Mouse (Mus musculus): Measurements from ENCODE around the gene Pld6. TPM values are rescaled to one million over a fixed set of nuclear protein-coding genes. Genes with fewer than 3 reads are reported as not detected.

The Pld6 gene
- polyA plus RNA-seq, 1 experiment from 2014 or later, result 3.6 TPM

DNA sequence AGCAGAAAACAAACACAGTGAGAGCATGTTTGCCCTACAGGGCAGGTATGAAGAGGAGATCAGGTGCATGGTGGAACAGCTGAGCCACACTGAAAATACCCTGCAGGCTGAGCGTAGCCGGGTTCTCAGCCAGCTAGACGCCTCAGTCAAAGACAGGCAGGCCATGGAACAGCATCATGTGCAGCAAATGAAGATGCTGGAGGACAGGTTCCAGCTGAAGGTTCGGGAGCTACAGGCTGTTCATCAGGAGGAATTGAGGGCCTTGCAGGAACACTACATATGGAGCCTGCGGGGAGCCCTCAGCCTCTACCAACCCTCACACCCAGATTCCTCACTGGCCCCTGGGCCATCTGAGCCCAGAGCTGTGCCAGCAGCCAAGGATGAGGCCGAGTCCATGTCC is 26.6 kb downstream of the Pld6 start:
- H3K9me3 ChIP-seq, result no peaks in the 10 kb centered on the region
- no peak overlapping the region for H3K4me2 ChIP-seq (replicated peaks)
- H3K9ac ChIP-seq (replicated peaks), result no peak overlapping the region
- ATAC-seq (replicated peaks), result no peak
- no peaks in the 10 kb centered on the region for H3K4me1 ChIP-seq
- H3K36me3 ChIP-seq, result peaks cover 91% of the 10 kb centered on the region
- H3K27me3 ChIP-seq, result no peaks in the 10 kb centered on the region
- no peak overlapping the region for H3K27ac ChIP-seq (replicated peaks)
- no peak overlapping the region for H3K4me3 ChIP-seq
- 98% methylated on average over 6 of the region's 6 CpGs for WGBS

DNA sequence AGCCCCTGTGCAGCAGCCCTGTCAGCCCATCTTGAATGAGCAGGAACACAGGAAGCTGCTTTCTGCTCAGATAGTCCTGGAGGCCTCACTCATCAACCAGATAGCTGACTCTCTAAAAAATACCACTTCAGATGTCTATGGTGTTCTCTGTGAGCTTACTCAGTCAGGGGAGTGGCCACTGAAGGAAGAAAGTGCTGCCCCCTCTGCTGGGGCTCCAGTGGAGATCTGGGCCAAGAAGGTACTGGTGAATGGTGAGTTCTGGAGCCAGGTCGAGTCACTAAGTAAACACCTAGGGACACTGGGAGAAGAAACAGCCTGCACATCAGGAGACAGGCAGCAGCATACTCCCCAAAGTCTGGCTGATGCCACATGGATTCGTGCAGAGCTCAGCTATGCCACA is 27.8 kb downstream of the Pld6 start:
- no peak overlapping the region for H3K4me3 ChIP-seq
- H3K27ac ChIP-seq (replicated peaks), result no peak overlapping the region; the same call in 1 of the 2 replicates
- peaks cover 91% of the 10 kb centered on the region for H3K36me3 ChIP-seq
- WGBS, result 92% methylated on average over 2 of the region's 2 CpGs
- no peak for ATAC-seq (replicated peaks)
- no peak overlapping the region for H3K4me2 ChIP-seq (replicated peaks)
- no peaks in the 10 kb centered on the region for H3K9me3 ChIP-seq
- H3K27me3 ChIP-seq, result no peaks in the 10 kb centered on the region
- H3K9ac ChIP-seq (replicated peaks), result no peak overlapping the region
- no peaks in the 10 kb centered on the region for H3K4me1 ChIP-seq

DNA sequence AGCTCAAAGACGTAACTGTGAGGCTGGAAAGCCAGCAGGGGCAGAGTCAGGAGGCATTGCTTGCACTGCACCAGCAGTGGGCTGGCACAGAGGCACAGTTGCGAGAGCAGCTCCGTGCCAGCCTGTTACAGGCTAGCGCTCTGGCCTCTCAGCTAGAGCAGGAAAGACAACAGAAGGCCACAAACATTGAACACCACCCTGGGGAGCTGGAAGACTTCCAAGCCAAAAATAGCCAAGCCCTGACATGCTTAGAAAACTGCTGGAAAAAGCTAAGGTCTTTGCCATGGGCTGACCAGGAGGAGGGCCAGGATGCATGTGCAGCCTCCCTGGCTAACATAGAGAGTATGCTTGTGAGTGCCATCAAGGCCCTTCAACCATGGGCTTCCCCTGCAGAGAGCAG is 28.3 kb downstream of the Pld6 start:
- peaks cover 90% of the 10 kb centered on the region for H3K36me3 ChIP-seq
- 72% methylated on average over 4 of the region's 4 CpGs for WGBS
- H3K9ac ChIP-seq (replicated peaks), result no peak overlapping the region
- H3K27ac ChIP-seq (replicated peaks), result no peak overlapping the region; the same call in 1 of the 2 replicates
- no peaks in the 10 kb centered on the region for H3K9me3 ChIP-seq
- H3K4me3 ChIP-seq, result no peak overlapping the region
- ATAC-seq (replicated peaks), result no peak
- H3K4me1 ChIP-seq, result no peaks in the 10 kb centered on the region
- H3K27me3 ChIP-seq, result no peaks in the 10 kb centered on the region
- no peak overlapping the region for H3K4me2 ChIP-seq (replicated peaks)

DNA sequence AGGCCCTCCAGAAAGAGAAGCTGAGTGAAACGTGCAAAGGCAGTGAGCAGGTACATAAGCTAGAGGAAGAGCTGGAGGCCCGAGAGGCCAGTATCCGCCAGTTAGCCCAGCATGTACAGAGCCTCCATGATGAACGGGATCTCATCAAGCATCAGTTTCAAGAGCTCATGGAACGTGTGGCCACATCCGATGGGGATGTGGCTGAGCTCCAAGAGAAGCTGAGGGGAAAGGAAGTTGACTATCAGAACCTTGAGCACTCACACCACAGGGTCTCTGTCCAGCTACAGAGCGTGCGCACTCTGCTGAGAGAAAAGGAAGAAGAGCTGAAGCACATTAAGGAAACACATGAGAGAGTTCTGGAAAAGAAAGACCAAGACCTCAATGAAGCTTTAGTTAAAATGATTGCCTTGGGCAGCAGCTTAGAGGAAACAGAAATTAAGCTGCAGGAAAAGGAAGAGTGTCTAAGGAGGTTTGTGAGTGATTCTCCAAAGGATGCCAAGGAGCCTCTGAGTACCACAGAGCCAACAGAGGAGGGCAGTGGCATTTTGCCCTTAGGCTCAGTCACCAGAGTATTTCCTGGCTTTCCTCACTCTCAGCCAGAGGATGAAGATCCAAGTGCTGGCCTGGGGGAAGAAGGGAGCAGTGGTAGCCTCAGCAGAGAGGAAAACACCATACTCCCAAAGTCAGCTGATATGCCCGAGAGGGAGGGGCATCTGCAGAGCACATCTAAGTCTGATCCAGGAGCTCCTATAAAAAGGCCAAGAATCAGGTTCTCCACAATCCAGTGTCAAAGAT is 29.1 kb downstream of the Pld6 start:
- Histone ChIP-seq H3K36me3 (peaks cover 91% of the 10 kb centered on the region), H3K9me3 (no peaks in the 10 kb centered on the region), H3K27me3 (no peaks in the 10 kb centered on the region), H3K4me3 (no peak overlapping the region), H3K4me2 (replicated peaks) (no peak overlapping the region), H3K4me1 (no peaks in the 10 kb centered on the region), H3K9ac (replicated peaks) (no peak overlapping the region), H3K27ac (replicated peaks) (no peak overlapping the region; the same call in 1 of the 2 replicates)
- ATAC-seq (replicated peaks), result no peak
- 92% methylated on average over 9 of the region's 9 CpGs for WGBS

DNA sequence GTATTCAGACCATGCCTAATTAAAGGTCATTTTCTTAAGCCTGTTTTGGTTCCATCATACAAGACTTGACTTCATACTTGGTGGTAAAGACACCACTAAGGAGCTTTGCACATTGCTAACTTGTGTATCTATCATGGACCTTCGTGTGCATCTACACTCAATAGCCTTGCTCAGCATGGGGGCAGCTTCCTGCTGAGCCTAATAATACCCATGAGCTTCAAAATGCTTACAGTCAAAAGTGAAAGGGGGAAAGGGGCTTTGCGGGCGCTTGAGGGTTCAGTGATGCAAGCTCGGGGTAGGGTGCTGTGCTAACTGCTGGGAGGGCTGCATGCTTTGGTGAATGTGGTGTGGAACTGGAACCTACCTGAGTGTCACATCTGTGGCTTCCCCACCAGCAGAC is 31.1 kb downstream of the Pld6 start:
- no peak overlapping the region for H3K27ac ChIP-seq (replicated peaks)
- 54% methylated on average over 4 of the region's 4 CpGs for WGBS
- H3K9me3 ChIP-seq, result no peaks in the 10 kb centered on the region
- ATAC-seq (replicated peaks), result no peak
- peaks cover 91% of the 10 kb centered on the region for H3K36me3 ChIP-seq
- H3K27me3 ChIP-seq, result no peaks in the 10 kb centered on the region
- H3K4me2 ChIP-seq (replicated peaks), result no peak overlapping the region
- no peak overlapping the region for H3K4me3 ChIP-seq
- H3K4me1 ChIP-seq, result no peaks in the 10 kb centered on the region
- H3K9ac ChIP-seq (replicated peaks), result no peak overlapping the region

DNA sequence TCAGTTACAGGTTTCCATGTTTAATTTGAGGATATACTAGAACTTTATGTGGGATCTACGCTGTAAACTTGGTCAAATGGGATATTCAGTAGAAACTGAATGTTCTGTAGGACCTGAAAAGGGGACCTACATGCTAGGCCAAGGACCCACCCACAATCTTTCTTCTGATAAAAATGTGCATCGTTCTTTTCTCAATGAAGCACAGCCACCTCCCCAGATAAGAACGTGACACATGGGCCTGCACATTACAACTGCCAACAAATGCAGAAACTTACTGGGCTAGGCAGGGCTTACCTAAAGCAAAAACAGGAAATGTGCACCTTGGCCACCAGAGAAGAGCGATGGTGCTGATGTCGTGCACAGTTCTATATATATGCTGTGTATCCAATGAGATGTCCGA is 32.9 kb downstream of the Pld6 start:
- Histone ChIP-seq H3K9me3 (no peaks in the 10 kb centered on the region), H3K36me3 (peaks cover 86% of the 10 kb centered on the region), H3K27ac (replicated peaks) (no peak overlapping the region), H3K4me2 (replicated peaks) (no peak overlapping the region), H3K9ac (replicated peaks) (no peak overlapping the region), H3K4me3 (no peak overlapping the region), H3K4me1 (no peaks in the 10 kb centered on the region), H3K27me3 (no peaks in the 10 kb centered on the region)
- ATAC-seq (replicated peaks), result no peak
- WGBS, result 95% methylated on average over 6 of the region's 6 CpGs

DNA sequence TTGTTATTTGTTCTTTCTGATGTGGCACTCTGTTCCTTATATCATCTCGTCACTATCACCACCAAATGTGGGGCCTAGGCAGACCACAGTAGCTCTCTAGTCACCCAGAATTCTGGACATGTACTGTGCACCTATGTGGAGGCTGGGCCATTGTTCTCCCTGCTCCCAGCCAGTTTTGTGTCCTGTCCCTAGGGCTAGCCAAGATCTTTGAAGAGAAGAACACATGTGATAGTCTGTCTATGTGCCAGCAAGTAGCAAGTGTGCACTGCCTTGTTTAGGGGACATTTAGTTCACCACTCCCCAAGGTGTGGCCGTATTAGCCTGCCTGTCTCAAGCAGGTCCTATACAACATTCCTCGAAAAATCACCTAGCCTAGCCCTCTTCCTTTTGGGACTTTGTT is 38.4 kb downstream of the Pld6 start:
- H3K9me3 ChIP-seq, result no peaks in the 10 kb centered on the region
- peaks cover 56% of the 10 kb centered on the region for H3K36me3 ChIP-seq
- no peak overlapping the region for H3K4me2 ChIP-seq (replicated peaks)
- WGBS, result 96% methylated on average over 3 of the region's 3 CpGs
- H3K9ac ChIP-seq (replicated peaks), result no peak overlapping the region
- ATAC-seq (replicated peaks), result no peak
- no peaks in the 10 kb centered on the region for H3K27me3 ChIP-seq
- H3K4me1 ChIP-seq, result no peaks in the 10 kb centered on the region
- no peak overlapping the region for H3K4me3 ChIP-seq
- H3K27ac ChIP-seq (replicated peaks), result no peak overlapping the region

DNA sequence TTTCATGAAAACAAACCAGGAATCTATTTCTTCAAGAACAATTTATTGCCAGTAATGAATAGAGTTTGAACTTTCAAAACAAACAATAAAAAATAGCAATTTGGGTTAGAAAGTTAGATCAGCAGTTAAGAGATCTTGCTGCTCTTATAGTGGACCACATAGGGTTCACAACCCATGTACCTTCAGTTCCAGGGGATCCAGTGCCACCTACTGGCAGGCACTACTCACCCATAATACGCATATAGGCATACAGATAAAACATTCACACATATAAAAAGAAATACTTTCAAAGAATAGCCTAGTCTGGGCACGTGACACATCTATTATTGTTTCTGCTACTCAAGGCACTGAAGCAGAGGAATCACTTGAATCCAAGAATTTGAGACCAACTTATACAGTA is 40.8 kb downstream of the Pld6 start:
- Histone ChIP-seq H3K9ac (replicated peaks) (no peak overlapping the region), H3K4me1 (no peaks in the 10 kb centered on the region), H3K9me3 (no peaks in the 10 kb centered on the region), H3K4me3 (no peak overlapping the region), H3K27me3 (no peaks in the 10 kb centered on the region), H3K27ac (replicated peaks) (no peak overlapping the region), H3K36me3 (peaks cover 58% of the 10 kb centered on the region), H3K4me2 (replicated peaks) (no peak overlapping the region)
- no peak for ATAC-seq (replicated peaks)
- 79% methylated on average over 2 of the region's 2 CpGs for WGBS

DNA sequence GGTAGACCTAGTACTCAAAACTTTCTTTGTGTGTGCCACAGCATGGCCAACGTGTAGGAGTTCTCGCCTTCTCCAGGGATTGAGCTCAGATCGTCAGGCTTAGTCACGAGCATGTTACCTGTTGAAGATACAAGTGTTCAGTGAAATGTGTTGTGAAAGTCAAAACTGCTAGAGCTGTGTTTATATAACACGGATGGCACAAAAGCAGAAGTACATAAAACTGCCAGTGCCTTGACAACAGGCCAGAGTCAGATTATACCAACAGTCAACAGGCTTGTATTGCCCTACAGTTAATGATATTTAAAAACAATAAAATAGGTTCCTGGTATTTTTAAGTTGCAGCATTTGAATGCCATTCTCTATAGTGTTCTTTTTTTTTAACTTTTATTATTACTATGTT is 41.6 kb downstream of the Pld6 start:
- H3K27ac ChIP-seq (replicated peaks), result no peak overlapping the region
- H3K4me3 ChIP-seq, result no peak overlapping the region
- H3K27me3 ChIP-seq, result no peaks in the 10 kb centered on the region
- no peaks in the 10 kb centered on the region for H3K4me1 ChIP-seq
- no peak for ATAC-seq (replicated peaks)
- H3K9ac ChIP-seq (replicated peaks), result no peak overlapping the region
- no peak overlapping the region for H3K4me2 ChIP-seq (replicated peaks)
- WGBS, result 94% methylated on average over 5 of the region's 5 CpGs
- H3K36me3 ChIP-seq, result peaks cover 59% of the 10 kb centered on the region
- H3K9me3 ChIP-seq, result no peaks in the 10 kb centered on the region

DNA sequence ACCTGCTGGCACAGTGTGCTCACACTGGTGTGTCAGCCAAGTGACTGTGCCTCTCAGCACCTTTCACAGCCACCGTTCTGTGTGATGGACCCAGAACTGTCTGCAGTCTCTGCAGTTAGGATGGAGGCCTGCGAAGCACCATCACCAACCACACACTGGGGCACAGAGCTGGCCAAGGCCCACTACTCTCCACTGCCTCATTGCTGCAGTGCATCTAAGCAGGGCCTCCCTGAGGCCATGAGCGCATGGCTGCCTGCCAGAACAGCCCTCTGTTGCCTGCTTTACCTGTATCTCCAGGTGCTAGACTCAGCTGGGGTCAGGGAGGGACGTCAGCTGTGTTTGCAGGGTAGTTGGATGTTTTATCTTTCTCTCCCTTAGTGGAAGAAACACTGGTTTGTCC is 43.1 kb downstream of the Pld6 start:
- Histone ChIP-seq H3K4me1 (no peaks in the 10 kb centered on the region), H3K4me3 (no peak overlapping the region), H3K4me2 (replicated peaks) (no peak overlapping the region), H3K9me3 (no peaks in the 10 kb centered on the region), H3K36me3 (peaks cover 57% of the 10 kb centered on the region), H3K27ac (replicated peaks) (no peak overlapping the region), H3K27me3 (no peaks in the 10 kb centered on the region), H3K9ac (replicated peaks) (no peak overlapping the region)
- 97% methylated on average over 4 of the region's 4 CpGs for WGBS
- ATAC-seq (replicated peaks), result no peak

DNA sequence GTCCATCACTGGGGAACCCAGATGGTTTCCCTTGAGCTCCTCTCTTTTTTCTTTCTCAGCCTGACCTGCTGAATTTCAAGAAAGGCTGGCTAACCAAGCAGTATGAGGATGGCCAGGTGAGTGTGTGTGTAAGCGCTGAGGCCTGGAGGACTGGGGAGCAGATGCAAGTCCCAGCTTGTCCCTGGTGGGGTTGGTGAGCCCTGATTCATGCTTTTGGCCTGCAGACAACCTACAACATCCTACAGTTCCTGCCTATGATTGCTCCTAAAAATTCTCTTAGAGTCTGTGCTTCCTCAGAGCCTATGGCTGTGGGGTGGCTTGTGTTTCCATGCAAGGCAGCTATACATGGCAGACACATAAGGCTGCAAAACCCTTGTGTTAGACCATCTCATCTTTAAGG is 43.7 kb downstream of the Pld6 start:
- no peaks in the 10 kb centered on the region for H3K9me3 ChIP-seq
- H3K4me3 ChIP-seq, result no peak overlapping the region
- no peak overlapping the region for H3K4me2 ChIP-seq (replicated peaks)
- no peaks in the 10 kb centered on the region for H3K4me1 ChIP-seq
- no peaks in the 10 kb centered on the region for H3K27me3 ChIP-seq
- H3K9ac ChIP-seq (replicated peaks), result no peak overlapping the region
- 94% methylated on average over 1 of the region's 1 CpGs for WGBS
- H3K36me3 ChIP-seq, result peaks cover 60% of the 10 kb centered on the region
- H3K27ac ChIP-seq (replicated peaks), result no peak overlapping the region
- no peak for ATAC-seq (replicated peaks)

DNA sequence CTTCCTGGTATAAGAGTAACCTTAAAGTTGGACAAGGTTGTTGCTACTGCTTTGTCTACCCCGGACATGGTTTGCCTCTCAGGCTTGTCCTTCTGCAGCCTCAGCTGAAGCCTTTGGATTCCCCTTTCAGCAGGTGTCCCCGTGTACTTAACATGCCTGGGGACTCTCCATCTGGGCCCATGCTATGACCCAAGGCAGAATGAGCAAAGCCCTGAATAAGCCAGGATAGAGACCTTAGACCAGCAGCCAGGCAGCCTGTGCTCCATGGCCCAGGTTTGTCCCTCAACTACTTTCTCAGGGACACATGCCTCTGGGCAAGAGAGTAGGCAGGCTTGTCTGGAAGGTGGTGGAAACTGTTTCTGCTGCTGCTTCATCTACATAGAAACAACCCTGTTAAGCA is 44.1 kb downstream of the Pld6 start:
- ATAC-seq (replicated peaks), result no peak

DNA sequence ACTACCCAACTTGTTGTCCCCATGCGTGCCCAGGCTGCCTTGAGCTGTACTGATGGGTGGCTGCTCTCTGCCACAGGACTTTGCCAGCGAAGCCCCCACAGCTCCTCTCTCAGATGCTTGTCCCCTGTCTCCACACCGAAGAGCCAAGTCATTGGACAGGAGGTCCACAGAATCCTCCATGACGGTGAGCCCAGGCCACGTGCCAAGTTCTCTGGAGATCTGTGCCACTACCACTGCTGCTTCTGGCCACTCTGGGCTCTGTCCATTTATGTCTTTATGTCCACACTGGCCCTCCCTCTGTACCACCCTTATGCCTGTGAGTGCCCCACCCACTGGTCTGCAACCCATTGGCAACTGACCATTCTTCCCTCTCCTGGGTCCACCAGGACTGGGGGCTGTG is 45.5 kb downstream of the Pld6 start:
- Histone ChIP-seq H3K36me3 (peaks cover 76% of the 10 kb centered on the region), H3K9me3 (no peaks in the 10 kb centered on the region), H3K4me1 (no peaks in the 10 kb centered on the region), H3K4me3 (no peak overlapping the region), H3K9ac (replicated peaks) (no peak overlapping the region), H3K4me2 (replicated peaks) (no peak overlapping the region), H3K27ac (replicated peaks) (no peak overlapping the region), H3K27me3 (no peaks in the 10 kb centered on the region)
- no peak for ATAC-seq (replicated peaks)
- 94% methylated on average over 5 of the region's 5 CpGs for WGBS

More for the DNA sequence above, 44.1 kb downstream of the Pld6 start:
- H3K27ac ChIP-seq (replicated peaks), result no peak overlapping the region
- no peaks in the 10 kb centered on the region for H3K4me1 ChIP-seq
- no peak overlapping the region for H3K4me3 ChIP-seq
- H3K36me3 ChIP-seq, result peaks cover 62% of the 10 kb centered on the region
- no peak overlapping the region for H3K9ac ChIP-seq (replicated peaks)
- H3K4me2 ChIP-seq (replicated peaks), result no peak overlapping the region
- H3K9me3 ChIP-seq, result no peaks in the 10 kb centered on the region
- 92% methylated on average over 2 of the region's 2 CpGs for WGBS
- no peaks in the 10 kb centered on the region for H3K27me3 ChIP-seq
